Mouse (Mus musculus) CH12.LX (cell line): ENCODE data around the gene Gm21992. TPM values are rescaled to one million over a fixed set of nuclear protein-coding genes. Genes with fewer than 3 reads are reported as not detected.

Experiments used
- DNase-seq: peaks from one replicate; pipeline ENCODE4 v3.0.0-alpha.2; 2013; ENCODE audit errors: extremely low read depth
- H3K27ac ChIP-seq: 2 replicates; pipeline ENCODE4 v1.5.1; 2012; ENCODE audit warnings: low read depth, mild to moderate bottlenecking, control low read depth, moderate library complexity; ENCODE audit not compliant: insufficient read depth
- H3K27me3 ChIP-seq: replicated peaks from 2 replicates; pipeline ENCODE3; 2012; ENCODE audit warnings: inconsistent platforms
- H3K36me3 ChIP-seq, 2 experiments: replicated peaks in 1 of 2; 2 replicates each; pipeline versions ENCODE3 to v1.6.1; 2012; ENCODE audit warnings: inconsistent platforms in 1 of 2, low read length in 1 of 2, mild to moderate bottlenecking in 1 of 2, mixed read lengths in 1 of 2, moderate library complexity in 1 of 2; ENCODE audit not compliant: control insufficient read depth in 1 of 2, insufficient read depth in 1 of 2
- H3K4me1 ChIP-seq, 2 experiments: 2 replicates each; pipeline ENCODE4 v1.6.1; 2012; ENCODE audit warnings: inconsistent platforms in 1 of 2, moderate library complexity in 1 of 2; ENCODE audit not compliant: insufficient read depth in 2 of 2, control insufficient read depth in 1 of 2
- H3K4me2 ChIP-seq: 2 replicates; pipeline ENCODE4 v1.6.1; 2012; ENCODE audit warnings: low read depth, mild to moderate bottlenecking, control low read depth; ENCODE audit not compliant: poor library complexity, insufficient read depth, severe bottlenecking
- H3K4me3 ChIP-seq, 3 experiments: fragments of 150-350 bp in 1 of 3; sonication (generic) in 1 of 3; replicated peaks in 1 of 3; 2 replicates each; pipeline versions ENCODE3 to v1.5.1; 2011 to 2012; ENCODE audit warnings: low read depth in 2 of 3, low read length in 2 of 3, mild to moderate bottlenecking in 2 of 3, moderate library complexity in 2 of 3, control low read depth in 1 of 3, improper control_type of control experiment in 1 of 3, inconsistent platforms in 1 of 3, mixed read lengths in 1 of 3; ENCODE audit not compliant: poor library complexity in 1 of 3
- H3K79me2 ChIP-seq: replicated peaks from 2 replicates; pipeline ENCODE4 v1.6.1; 2012; ENCODE audit warnings: mild to moderate bottlenecking, moderate library complexity; ENCODE audit not compliant: control insufficient read depth, poor library complexity, insufficient read depth, severe bottlenecking; ENCODE audit errors: extremely low read depth
- H3K9ac ChIP-seq: 2 replicates; pipeline ENCODE4 v1.6.1; 2012; ENCODE audit warnings: low read depth, mild to moderate bottlenecking, control low read depth, moderate library complexity; ENCODE audit not compliant: insufficient read depth
- H3K9me3 ChIP-seq: replicated peaks from 2 replicates; pipeline ENCODE3; 2012; ENCODE audit warnings: low read length, inconsistent platforms, mixed read lengths
- BHLHE40 ChIP-seq: IDR thresholded peaks from 2 replicates; pipeline ENCODE4 v1.6.1; 2011; ENCODE audit warnings: mild to moderate bottlenecking, low read depth, low read length, improper control_type of control experiment
- E2F4 ChIP-seq: IDR thresholded peaks from 2 replicates; pipeline ENCODE4 v1.6.1; 2011; ENCODE audit warnings: low read depth, low read length, improper control_type of control experiment; ENCODE audit not compliant: insufficient replicate concordance
- EP300 ChIP-seq: IDR thresholded peaks from 2 replicates; pipeline ENCODE4 v1.6.1; 2011; ENCODE audit warnings: low read length, improper control_type of control experiment
- IRF4 ChIP-seq: IDR thresholded peaks from 2 replicates; pipeline ENCODE4 v1.6.1; 2014; ENCODE audit warnings: low read depth, mild to moderate bottlenecking, inconsistent platforms, low read length, improper control_type of control experiment
- JUN ChIP-seq: IDR thresholded peaks from 2 replicates; pipeline ENCODE4 v1.6.1; 2011; ENCODE audit warnings: low read depth, mild to moderate bottlenecking, low read length, improper control_type of control experiment, moderate library complexity; ENCODE audit not compliant: insufficient read depth
- JUND ChIP-seq: conservative IDR thresholded peaks from 2 replicates; pipeline ENCODE4 v1.6.1; 2011; ENCODE audit warnings: low read depth, low read length, improper control_type of control experiment
- KAT2A ChIP-seq: IDR thresholded peaks from 2 replicates; pipeline ENCODE4 v1.6.1; 2012; ENCODE audit warnings: low read length, improper control_type of control experiment, inconsistent platforms; ENCODE audit not compliant: insufficient replicate concordance
- MAX ChIP-seq: IDR thresholded peaks from 2 replicates; pipeline ENCODE4 v1.6.1; 2011; ENCODE audit warnings: low read length, improper control_type of control experiment
- MAZ ChIP-seq: IDR thresholded peaks from 2 replicates; pipeline ENCODE4 v1.6.1; 2012; ENCODE audit warnings: low read depth, mild to moderate bottlenecking, inconsistent platforms, low read length, improper control_type of control experiment, moderate library complexity
- MXI1 ChIP-seq: IDR thresholded peaks from 2 replicates; pipeline ENCODE4 v1.6.1; 2011; ENCODE audit warnings: mild to moderate bottlenecking, low read depth, low read length, improper control_type of control experiment
- RAD21 ChIP-seq: IDR thresholded peaks from 2 replicates; pipeline ENCODE4 v1.6.1; 2011; ENCODE audit warnings: low read depth, mild to moderate bottlenecking, low read length, improper control_type of control experiment, moderate library complexity
- SMC3 ChIP-seq: IDR thresholded peaks from 2 replicates; pipeline ENCODE4 v1.6.1; 2011; ENCODE audit warnings: low read depth, low read length, improper control_type of control experiment
- TBP ChIP-seq: conservative IDR thresholded peaks from 2 replicates; pipeline ENCODE4 v1.6.1; 2011; ENCODE audit warnings: low read depth, low read length, improper control_type of control experiment
- TCF12 ChIP-seq: IDR thresholded peaks from 2 replicates; pipeline ENCODE4 v1.6.1; 2014; ENCODE audit warnings: low read depth, mild to moderate bottlenecking, inconsistent platforms, low read length, improper control_type of control experiment
- USF2 ChIP-seq: conservative IDR thresholded peaks from 2 replicates; pipeline ENCODE4 v1.6.1; 2011; ENCODE audit warnings: low read depth, low read length, improper control_type of control experiment
- ZMIZ1 ChIP-seq: IDR thresholded peaks from 2 replicates; pipeline ENCODE4 v1.6.1; 2012; ENCODE audit warnings: low read depth, mild to moderate bottlenecking, inconsistent platforms, low read length, improper control_type of control experiment
- ZNF384 ChIP-seq: IDR thresholded peaks from 2 replicates; pipeline ENCODE4 v1.6.1; 2012; ENCODE audit warnings: low read depth, low read length, improper control_type of control experiment, inconsistent platforms
- dilution Hi-C: fragments of 300-500 bp; cut with MboI; formaldehyde crosslinking; loops from 2 replicates; pipeline ENCODE4 v1.14.3; 2020; ENCODE audit warnings: low sequenced_read_pairs; ENCODE audit not compliant: extremely low pct_unique_long_range_greater_than_20kb, extremely low pct_ligation_motif_present
- in situ Hi-C: fragments of 300-500 bp; cut with MboI; formaldehyde crosslinking; loops from 3 replicates; pipeline ENCODE4 v1.14.3; 2019; ENCODE audit warnings: low sequenced_read_pairs, low pct_ligation_motif_present, low pct_unique_long_range_greater_than_20kb, mixed read lengths
- polyA plus RNA-seq: library from polyadenylated mRNA; unstranded; fragments of >175 nt; gene quantifications from 2 replicates; pipeline ENCODE4 v1.2.1, GENCODE M21; 2012; ENCODE audit warnings: low read depth; ENCODE audit not compliant: insufficient read length
- total RNA-seq, 2 experiments: library from RNA; depleted of rRNA; stranded (reverse); fragments of 300-350 nt in 1 of 2; fragments of >200 nt in 1 of 2; gene quantifications; 2 replicates each; pipeline ENCODE4 v1.2.3; 2012 to 2014

Gm21992 gene
- total and polyA plus RNA-seq, 3 experiments = 3.9 to 44.3 (median 17.0) TPM

GRCm38 (mm10) chr19:4708765-4709164 lies 102.6 kb downstream of the Gm21992 start:
- H3K79me2 ChIP-seq = no peaks in the 10 kb centered on the region
- in situ Hi-C loops (no loop called here), dilution Hi-C loops (no loop called here)
- H3K36me3 ChIP-seq = no peaks in the 10 kb centered on the region
- no peak for DNase-seq
- no peak overlapping the region for H3K4me2 ChIP-seq
- peaks cover 4% of the 10 kb centered on the region for H3K27me3 ChIP-seq
- peaks cover 10% of the 10 kb centered on the region for H3K9me3 ChIP-seq
- no peak overlapping the region for H3K27ac ChIP-seq
- H3K4me3 ChIP-seq = no peak overlapping the region
- no peaks in the 10 kb centered on the region for H3K4me1 ChIP-seq
- TF ChIP-seq TBP = no peak
- TF ChIP-seq RAD21 = no peak
- no peak for TF ChIP-seq TCF12
- no peak for TF ChIP-seq E2F4
- no peak for TF ChIP-seq JUND
- no peak for TF ChIP-seq JUN
- no peak for TF ChIP-seq USF2
- TF ChIP-seq MAX = no peak
- no peak for TF ChIP-seq MXI1
- TF ChIP-seq ZNF384 = no peak
- TF ChIP-seq KAT2A = no peak
- TF ChIP-seq EP300 = no peak
- no peak overlapping the region for H3K9ac ChIP-seq

- dilution Hi-C loops = no loop called here
- no peaks in the 10 kb centered on the region for H3K9me3 ChIP-seq
Measured at GRCm38 (mm10) chr19:4701221-4701620, 110.2 kb downstream of the Gm21992 start.

More at GRCm38 (mm10) chr19:4701221-4701620, 110.2 kb downstream of the Gm21992 start:
- TF ChIP-seq IRF4 (no peak), USF2 (no peak), BHLHE40 (no peak), E2F4 (no peak), JUND (no peak), ZMIZ1 (no peak), EP300 (no peak), SMC3 (no peak), MAZ (no peak), JUN (no peak)
- Histone ChIP-seq H3K4me3 (no peak overlapping the region), H3K9ac (no peak overlapping the region), H3K4me2 (0 out of 2 replicates have a peak overlapping the region, but pooled peaks have one; percentile 6), H3K36me3 (no peaks in the 10 kb centered on the region), H3K79me2 (no peaks in the 10 kb centered on the region), H3K27ac (no peak overlapping the region), H3K4me1 (peaks cover 0 to 5% of the 10 kb centered on the region in 2 experiments; a peak in 2 of 4 replicates), H3K27me3 (peaks cover 41% of the 10 kb centered on the region)
- no peak for DNase-seq
- in situ Hi-C loops = no loop called here
